Mouse (Mus musculus): Measurements from ENCODE around the gene Sept9.

The Sept9 gene

GRCm38 (mm10) chr11:117291271-117292059 lies 92.0 kb downstream of the Sept9 start:
- DNase-seq (ENCODE audit: low spot score in 2 of 2) = no peak

DNA sequence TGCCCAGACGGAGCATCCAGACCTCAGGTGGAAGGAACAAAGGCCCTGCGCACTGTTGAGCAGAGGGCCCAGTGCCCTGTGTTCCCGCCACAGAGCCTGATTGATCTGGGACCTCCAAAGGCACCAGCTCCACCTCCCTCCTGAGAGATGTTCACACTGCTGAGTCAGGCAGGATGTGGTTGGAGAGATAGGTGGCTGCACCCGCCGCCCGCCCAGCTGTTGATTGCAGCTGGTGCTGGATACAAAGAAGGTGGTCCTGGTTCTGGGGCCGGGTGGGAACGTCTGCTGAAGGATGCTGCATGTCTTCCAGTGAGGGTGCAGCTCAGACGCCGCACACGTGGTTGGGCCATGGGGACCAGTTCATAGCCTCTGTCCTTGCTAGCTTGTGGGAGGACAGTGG lies 93.0 kb downstream of the Sept9 start:
- no peak for DNase-seq (ENCODE audit: low spot score in 2 of 2)

DNA sequence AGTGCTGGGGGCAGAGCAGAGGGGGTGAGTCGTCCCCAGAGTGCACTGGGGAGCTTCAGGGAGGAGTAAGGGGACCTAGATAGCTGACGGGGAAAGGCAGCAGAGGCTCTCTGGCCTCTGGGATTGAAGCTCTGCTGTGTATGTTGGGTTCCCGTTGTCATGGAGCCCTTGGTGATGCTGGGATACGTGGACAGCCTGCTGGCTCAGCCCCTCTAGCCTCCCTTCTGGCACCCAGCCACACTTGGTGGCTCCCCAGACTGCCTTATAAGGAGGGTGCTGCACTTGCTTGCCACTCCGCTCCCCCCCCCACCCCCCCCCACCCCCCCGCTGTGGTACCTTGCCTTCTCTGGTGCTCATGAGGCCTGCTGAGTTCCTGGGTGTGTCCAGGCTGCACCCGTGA lies 95.8 kb downstream of the Sept9 start:
- DNase-seq (ENCODE audit: low spot score in 2 of 2) = no peak

- no peak for DNase-seq (ENCODE audit: low spot score in 2 of 2)
These were observed 96.6 kb downstream of the Sept9 start for GRCm38 (mm10) chr11:117296116-117296499.

- no peak for DNase-seq (ENCODE audit: low spot score in 2 of 2)
These were observed 97.2 kb downstream of the Sept9 start for GRCm38 (mm10) chr11:117296500-117297189.

- DNase-seq (ENCODE audit: low spot score in 2 of 2) = no peak
These were observed 97.8 kb downstream of the Sept9 start for GRCm38 (mm10) chr11:117297190-117297829.

- DNase-seq (ENCODE audit: low spot score in 2 of 2) = no peak
These were observed 100.3 kb downstream of the Sept9 start for GRCm38 (mm10) chr11:117299741-117300140.

DNA sequence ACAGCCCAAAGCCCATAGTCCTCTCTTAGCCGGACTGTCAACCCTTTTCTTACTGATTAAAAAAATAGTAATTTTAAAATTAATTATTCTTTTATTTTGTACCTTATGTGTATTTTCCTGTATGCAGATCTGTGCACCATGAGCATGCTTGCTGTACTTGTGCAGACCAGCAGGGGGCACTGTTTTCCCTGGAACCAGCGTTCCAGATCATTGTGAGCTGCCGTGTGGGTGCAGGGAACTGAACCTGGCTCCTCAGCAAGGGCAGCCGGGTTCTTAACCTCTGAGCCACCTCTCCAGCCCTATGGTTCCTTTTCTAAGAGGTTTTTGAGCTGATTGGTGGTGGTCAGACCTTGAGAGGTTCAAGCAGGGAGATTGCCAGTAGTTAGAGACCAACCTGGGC lies 101.3 kb downstream of the Sept9 start:
- no peak for DNase-seq (ENCODE audit: low spot score in 2 of 2)

GRCm38 (mm10) chr11:117301716-117302115 lies 102.3 kb downstream of the Sept9 start:
- no peak for DNase-seq (ENCODE audit: low spot score in 2 of 2)

DNA sequence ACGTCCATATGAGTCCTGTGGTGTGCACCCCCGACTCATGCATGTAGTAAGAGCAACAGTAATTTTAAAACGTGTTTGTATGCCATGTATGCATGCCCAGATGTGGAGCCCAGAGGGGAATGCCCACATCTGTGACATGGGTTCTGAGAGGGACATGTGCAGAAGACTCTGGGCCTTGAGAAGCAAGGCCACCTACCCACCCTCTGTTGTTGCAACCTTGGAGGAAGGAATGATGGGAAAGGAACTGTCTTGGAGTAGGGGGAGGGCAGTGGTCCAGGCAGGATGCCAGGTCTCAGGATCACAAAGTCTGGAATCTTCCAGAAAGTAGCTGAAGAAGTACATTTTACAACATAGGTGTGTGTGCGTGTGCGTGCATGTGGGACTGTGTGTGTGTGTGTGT lies 102.9 kb downstream of the Sept9 start:
- no peak for DNase-seq (ENCODE audit: low spot score in 2 of 2)

DNA sequence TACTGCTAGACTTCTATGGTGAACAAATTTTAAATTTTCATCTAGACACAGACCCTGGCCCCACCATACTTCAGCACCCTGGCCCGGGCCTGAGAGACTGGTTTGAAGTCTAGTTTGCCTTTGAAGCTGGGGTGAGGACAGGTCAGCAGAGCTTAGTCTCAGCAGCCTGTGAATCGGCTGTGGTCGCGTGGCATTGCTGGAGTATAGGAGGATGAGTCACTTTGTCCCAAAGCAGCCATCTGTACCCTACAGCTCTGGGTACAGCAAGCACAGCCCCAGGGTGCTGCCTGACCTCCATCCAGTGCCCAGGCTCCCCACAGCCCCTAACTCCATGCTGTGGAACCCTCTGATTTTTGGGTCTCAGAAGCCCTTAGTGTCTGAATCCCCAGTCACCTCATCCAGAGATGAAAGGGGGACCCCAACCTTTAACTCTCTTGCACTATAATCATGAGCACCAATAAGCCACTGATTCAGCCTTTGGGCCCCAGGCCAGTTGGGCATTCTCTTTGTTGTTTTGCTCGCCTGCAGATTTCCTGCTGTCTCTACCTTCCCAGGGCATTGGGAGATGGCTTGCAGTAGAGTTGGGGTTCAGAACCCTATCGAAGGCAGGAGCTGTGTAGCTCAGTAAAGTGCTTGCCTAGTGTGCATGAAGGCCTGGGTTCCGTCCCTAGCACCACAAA lies 106.2 kb downstream of the Sept9 start:
- DNase-seq (ENCODE audit: low spot score in 2 of 2) = no peak

- DNase-seq (ENCODE audit: low spot score in 2 of 2) = no peak
These were observed 107.0 kb downstream of the Sept9 start for GRCm38 (mm10) chr11:117306311-117307088.

- no peak for DNase-seq (ENCODE audit: low spot score in 2 of 2)
These were observed 108.7 kb downstream of the Sept9 start for GRCm38 (mm10) chr11:117307895-117308786.

DNA sequence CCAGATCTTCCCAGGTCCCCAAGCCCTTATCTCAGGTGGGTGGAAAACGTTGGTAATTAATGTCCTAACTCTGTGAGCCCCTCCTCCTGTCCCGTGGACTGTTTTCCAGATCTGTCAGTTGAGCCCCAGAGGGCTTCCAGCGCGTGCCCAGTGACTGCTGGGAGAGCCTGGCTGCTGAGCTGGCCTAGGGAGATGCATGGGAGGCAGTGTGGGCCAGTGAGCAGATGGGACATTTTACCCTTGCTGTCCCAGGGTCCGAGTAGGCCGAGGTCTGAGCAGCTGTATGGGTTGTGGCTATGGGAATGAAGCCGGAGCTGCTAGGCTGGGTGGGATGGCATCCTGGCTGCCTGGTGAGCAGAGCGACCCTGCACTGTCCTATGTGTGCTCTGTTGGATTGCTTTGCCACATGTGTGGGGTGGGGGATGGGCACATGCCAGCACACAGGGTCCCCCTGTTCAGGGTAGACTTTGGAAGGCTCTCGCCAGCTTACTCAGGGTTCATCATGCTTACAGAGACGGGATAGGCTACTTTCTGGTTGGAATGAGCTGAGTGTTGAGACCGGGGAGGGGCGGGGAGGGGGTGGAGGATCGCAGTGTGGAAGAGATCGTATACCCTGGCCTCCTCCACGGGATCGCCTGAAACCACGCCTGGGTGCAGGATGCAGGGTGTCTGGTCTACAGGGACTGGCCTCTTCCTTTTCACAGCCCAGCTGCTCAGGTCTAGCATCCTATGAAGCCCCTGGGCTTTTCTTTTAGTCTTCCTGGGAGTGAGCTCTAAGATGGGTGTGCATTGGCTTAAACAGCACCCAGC lies 109.9 kb downstream of the Sept9 start:
- no peak for DNase-seq (ENCODE audit: low spot score in 2 of 2)

GRCm38 (mm10) chr11:117309918-117310287 lies 110.4 kb downstream of the Sept9 start:
- no peak for DNase-seq (ENCODE audit: low spot score in 2 of 2)

- DNase-seq (ENCODE audit: low spot score in 2 of 2) = no peak
These were observed 111.1 kb downstream of the Sept9 start for GRCm38 (mm10) chr11:117310341-117311107.

DNA sequence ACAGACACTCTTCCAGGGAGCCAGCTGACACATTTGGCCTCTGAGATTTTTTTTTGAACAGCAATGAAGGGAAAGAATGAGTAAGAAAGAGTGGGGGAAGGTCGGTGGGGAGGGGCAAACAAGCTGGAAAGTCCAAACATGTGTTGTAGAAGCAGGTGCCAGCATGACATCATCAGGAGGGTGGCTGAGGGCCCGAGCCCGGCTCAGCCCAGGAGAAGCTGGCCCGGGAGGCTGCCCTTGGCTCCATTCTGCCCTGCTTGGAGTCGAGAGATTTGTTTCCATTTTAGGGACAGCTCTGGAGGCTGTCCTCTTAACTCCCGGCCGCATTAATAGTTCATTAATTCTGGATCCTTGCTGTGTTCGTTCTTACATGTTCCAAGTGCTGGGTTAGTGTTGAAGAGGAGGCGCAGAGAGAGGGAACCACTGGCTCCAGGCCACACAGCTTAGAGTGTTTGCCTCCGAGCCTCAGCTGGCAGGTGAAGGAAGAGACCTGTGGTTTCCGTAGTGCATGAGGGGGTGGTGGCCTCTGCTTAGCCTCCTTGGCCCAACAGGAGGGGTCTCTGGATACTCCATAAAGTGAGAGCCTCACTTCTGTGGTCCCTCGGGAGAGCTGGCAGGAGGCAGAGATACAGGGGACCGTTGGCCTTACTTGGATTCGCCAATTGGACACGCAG lies 111.8 kb downstream of the Sept9 start:
- no peak for DNase-seq (ENCODE audit: low spot score in 2 of 2)

Data from frontal cortex, postnatal 10 days (tissue).